Mouse (Mus musculus): ENCODE measurements at regions not wholly inside any gene's neighbourhood (a gene's known extent, or its start where the extent isn't known, plus 50 kb on each side); places are given as distances from the start of the nearest gene placed in this dataset.

GRCm38 (mm10) chr10:120666202-120666860 lies 190.1 kb upstream of the Hmga2 start:
- DNase-seq (ENCODE audit: low read depth, low spot score), result no peak

- no peak for DNase-seq (ENCODE audit: low read depth, low spot score)
Observed at GRCm38 (mm10) chr10:120665670-120666069, 189.4 kb upstream of the Hmga2 start.

DNA sequence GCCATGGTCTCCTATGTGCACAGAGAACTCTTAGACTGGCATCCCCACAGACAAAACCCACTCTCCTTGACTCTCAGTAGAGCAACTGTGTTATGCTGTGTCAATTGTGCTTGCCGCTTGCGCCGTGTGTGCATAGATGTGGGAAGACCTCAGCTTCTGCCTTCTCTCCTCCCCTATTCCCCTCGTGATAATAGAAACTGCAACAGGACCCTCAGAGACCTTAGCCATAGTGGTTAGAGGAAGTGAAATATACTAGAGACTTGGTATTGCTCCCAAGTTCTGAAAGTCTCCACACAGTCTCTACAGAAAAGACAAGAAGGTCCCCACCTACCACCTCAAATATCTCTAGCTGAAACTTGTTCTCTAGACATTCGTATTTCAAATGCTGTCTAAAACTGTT lies 188.2 kb upstream of the Hmga2 start:
- DNase-seq (ENCODE audit: low read depth, low spot score), result no peak

DNA sequence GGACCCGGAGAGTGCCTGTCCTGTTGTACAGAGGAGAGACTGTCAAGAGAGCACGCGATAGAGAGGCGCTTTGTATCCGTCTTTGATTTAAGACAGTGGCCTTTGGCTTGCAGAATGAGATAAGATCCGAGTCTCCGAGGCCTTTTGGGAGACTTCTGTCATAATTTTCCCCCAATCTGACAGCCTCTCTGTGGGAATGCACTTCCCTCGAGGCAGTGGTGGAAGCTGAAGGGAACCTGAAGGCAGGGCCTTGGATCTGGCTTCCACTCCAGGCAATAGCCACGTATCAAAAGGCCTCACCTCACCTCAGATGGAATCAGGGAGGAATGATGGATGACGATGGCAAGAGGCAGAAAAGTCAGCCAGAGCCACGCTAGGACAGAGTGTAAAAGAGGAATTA lies 187.1 kb upstream of the Hmga2 start:
- DNase-seq (ENCODE audit: low read depth, low spot score), result no peak

DNA sequence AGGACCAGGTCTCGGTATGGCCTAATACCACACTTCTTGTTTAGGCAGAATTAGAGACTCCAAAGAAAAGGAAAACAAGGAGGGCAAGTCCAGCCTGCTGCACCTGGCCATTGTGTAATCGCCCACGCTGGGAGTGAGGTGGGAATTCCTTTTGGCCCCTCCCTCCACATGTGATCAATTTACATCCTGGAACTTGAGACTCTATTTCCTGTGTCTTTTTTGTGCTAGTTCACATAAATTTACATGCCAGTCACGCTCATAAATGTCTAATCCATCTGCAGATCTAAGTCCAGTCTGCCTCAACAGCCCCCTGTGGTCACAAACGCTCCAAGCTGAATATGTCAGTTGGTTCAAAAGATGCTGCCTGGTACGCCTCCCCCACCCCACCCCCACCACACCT lies 184.2 kb upstream of the Hmga2 start:
- DNase-seq (ENCODE audit: low read depth, low spot score), result no peak

- DNase-seq (ENCODE audit: low read depth, low spot score), result no peak
Observed at GRCm38 (mm10) chr10:120655238-120655931, 179.1 kb upstream of the Hmga2 start.

DNA sequence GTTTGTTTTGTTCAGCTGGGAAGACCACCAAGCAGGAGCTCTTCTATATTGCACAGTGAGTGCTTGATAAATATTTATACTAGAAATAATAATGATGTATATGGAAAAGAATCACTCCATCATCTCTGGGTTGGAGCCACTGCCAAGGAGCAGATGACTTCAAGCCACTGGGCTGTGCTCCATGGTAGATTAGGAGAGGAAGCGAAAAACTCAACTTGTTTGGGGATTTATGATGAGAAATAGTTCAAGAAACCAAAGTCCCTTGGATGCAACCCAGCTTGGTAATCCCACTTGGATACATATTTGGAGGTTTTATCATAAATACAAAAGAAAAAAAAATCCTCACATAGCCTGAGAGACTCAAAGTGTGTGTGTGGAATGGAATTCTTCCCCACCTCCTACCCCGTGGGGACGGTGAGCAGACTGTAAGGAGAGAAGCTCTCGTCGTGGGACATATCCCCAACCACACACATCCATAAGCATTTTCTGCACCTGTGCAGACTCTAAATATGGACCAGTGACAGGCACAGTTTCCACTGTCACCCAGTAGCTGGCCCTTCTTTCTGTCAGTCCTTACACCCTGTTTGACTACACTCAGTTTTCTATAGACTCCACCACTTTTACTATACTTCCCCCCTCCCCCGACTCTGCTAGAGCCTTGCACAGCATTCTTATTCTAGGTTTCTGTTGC lies 176.4 kb upstream of the Hmga2 start:
- DNase-seq (ENCODE audit: low read depth, low spot score), result no peak

- DNase-seq (ENCODE audit: low read depth, low spot score), result no peak
Observed at GRCm38 (mm10) chr10:120651845-120652244, 175.6 kb upstream of the Hmga2 start.

DNA sequence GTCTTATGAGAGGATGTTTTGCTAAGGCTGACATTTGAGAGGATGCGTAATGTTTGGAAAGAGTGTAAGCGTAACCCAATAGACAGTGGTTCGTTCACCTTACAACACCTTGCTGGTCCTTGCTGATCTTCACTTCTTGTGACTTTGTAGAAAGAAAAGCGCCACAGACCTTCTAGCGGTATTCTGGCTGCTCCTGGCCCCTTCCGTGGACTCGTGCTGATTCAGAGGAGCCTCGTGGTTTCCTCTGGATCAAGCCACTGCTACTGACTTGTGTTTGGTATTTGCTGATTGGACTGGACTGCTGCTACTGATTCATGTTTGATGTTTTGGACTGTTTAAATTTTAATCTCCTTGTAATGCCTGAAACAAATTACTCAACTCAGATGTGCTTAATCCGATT lies 174.1 kb upstream of the Hmga2 start:
- DNase-seq (ENCODE audit: low read depth, low spot score), result no peak

GRCm38 (mm10) chr10:120648741-120649140 lies 172.5 kb upstream of the Hmga2 start:
- DNase-seq (ENCODE audit: low read depth, low spot score), result no peak

DNA sequence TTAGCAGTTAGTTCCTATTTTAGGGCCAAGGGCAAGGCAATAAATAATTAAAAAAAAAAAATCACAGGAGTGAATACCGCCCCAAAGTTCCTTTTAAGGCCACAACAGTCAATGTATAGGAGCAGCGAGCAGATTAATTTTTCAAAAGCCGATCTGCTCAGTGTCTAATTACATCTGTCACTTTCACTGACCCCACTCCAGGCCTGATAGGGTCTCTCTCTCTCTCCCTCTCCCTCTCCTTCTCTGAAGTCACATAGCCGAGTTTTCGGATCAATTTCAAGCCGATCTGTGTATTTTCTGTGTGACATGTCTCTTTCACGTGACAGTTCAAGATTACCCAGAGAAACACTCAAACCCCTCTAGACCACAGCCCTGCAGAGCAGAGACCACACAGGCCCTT lies 171.8 kb upstream of the Hmga2 start:
- no peak for DNase-seq (ENCODE audit: low read depth, low spot score)

DNA sequence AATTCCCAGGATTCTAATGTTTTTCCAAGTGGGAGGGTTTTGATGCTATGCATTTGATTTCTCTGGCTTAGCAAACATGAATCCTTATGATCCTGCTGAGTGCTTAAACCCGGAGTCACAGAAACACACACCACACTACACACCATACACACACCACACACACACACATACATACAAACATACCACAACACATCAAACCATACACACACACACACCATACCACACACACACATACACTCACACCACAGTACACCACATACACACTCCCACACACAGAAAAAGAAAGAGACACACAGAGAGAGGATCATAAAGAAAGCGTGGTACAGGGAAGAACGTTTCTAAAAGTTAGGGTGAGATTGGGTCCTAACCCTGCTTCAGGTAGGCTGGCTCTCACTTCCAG lies 171.1 kb upstream of the Hmga2 start:
- DNase-seq (ENCODE audit: low read depth, low spot score), result no peak

DNA sequence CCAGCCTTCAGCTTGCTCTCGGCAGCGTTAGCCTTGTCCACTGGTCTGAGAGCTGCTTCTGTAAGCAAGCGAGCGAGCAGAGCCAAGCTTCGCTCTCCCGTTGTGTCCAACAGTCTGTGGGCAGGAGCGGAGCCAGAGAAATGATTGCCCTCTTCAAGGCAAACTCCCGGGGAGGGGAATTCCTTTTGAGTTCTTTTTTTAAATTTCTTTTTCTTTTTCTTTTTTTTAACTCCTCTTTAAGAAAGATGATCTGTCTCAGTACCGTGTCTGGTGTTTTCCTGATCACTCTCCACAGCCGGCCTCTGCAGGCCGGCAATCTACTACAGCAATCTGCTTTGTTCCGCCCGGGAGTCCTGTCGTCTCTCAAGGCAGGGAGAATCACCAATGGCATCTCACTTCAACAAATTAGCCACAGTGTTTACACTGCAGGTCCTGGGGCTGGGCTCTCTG lies 170.6 kb upstream of the Hmga2 start:
- DNase-seq (ENCODE audit: low read depth, low spot score), result no peak

DNA sequence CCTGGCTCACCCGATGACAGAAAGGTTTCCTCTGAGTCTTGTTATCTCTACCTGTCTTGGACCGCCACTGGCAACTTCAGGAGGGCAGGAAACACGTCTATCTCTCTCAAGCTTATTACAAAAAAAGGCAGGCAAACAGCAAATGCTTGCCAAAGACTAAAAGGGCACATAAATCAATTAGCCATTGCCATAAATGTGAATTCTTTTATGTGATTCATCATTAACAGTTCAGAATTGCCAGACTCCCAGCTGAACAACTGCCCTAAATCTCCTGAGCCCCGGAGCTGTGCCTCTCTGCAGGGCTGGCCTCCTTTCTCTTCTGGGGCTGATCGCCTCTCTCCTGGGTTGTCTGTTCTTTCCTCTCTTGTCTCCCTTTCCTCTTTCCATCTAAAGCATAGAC lies 164.6 kb upstream of the Hmga2 start:
- no peak for DNase-seq (ENCODE audit: low read depth, low spot score)

DNA sequence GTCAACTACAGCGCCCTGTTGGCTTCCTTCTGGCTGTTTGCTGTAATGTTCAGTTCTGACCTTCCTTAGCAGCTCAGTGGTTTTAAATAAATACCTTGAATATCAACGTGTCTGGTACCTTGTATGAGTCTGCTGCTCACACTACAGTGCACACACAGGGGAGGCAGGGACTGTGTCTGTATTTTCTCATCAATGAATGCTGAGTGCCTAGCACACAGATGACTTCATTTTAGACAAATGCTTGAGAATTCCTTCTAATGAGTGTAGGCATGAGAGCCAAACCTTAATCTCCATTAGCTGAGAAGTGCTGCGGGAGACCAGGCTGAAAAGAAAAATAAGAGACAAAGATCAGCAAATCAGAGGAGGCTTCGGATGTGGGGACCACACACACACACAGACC lies 162.0 kb upstream of the Hmga2 start:
- no peak for DNase-seq (ENCODE audit: low read depth, low spot score)

DNA sequence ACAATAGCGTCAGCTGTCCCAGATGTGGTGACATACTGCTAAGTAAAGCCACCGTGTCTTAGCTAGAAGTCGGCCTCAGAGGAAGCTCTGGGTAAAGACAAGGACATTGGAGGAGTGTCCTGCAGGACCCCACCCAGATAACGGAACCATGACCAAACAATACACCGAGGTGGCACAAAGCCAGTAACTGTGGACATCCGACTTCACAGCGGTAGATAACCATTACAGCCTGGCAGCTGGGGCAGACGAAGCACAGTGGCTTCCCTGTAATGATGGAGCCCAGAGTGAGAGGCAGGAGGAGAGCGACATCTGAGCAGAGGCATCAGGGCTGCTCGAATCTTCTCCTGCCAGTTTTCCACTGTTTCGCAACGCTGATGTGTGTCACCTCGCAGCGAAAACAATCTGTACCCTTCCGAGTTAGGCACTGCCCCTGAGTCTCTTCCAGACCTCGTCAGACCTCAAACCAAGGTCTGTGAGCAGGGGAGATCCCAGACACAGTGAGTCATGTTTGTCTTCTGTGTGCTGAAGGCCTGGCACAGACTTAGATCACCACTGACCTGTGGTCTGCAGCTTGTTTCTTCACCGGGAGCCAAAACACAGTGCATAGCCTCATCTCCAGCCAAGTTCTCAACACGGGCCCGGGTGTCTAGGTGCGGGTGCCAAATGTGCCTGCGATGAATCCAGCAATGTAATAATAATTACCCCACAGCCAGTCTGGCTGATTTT lies 159.7 kb upstream of the Hmga2 start:
- no peak for DNase-seq (ENCODE audit: low read depth, low spot score)

GRCm38 (mm10) chr10:120635194-120635593 lies 158.9 kb upstream of the Hmga2 start:
- DNase-seq (ENCODE audit: low read depth, low spot score), result no peak

DNA sequence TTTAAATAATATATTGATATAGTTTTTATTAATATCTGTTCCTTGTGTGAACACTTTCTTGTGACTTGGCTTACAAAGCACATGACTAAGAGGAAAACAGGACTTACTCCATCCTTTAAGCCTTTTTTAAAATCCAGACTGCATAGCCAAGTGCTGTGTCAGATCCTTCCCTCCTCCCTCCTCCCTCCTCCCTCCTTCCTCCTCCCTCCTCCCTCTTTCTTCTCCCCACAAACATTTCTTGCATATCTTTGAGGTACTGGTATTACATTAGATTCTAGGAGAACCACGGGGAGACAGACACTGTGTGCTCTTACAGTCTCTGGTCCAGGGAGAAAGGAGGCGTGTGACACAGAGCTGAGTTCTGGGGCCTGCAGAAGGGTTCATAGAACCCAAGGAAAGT lies 155.8 kb upstream of the Hmga2 start:
- no peak for DNase-seq (ENCODE audit: low read depth, low spot score)

DNA sequence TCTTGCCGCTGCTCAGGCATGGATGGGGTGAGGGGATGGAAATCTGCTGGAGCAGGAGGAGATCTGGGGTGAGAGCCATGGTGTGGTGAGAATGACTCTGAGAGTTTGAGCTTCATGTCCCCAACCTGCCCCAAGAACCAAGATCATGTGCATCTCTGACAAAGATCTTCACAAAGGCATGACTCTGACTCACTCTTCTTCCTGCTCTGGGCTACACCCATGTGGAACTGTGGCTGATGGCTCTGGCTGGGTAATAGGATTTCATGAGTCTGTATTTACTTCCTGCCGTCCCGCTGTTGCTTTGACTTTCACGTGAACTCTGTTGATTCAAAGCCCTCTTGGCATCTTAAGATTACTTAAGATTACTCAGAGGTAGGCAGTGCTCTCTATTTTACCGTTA lies 151.8 kb upstream of the Hmga2 start:
- DNase-seq (ENCODE audit: low read depth, low spot score), result no peak

- DNase-seq (ENCODE audit: low read depth, low spot score), result no peak
Observed at GRCm38 (mm10) chr10:120625474-120625873, 149.2 kb upstream of the Hmga2 start.

GRCm38 (mm10) chr10:120624203-120624942 lies 148.1 kb upstream of the Hmga2 start:
- DNase-seq (ENCODE audit: low read depth, low spot score), result no peak
